Mouse (Mus musculus) heart, postnatal 0 days (tissue): Measurements from ENCODE around the gene Mrvi1. TPM values are rescaled to one million over a fixed set of nuclear protein-coding genes. Genes with fewer than 3 reads are reported as not detected.

Experiments used
- ATAC-seq: fragments of 200-750 bp; cut with Nextera tagmentation; 2 replicates; pipeline ENCODE4 v1.8.0; 2017; ENCODE audit warnings: low read depth, moderate number of reproducible peaks, moderate library complexity; ENCODE audit not compliant: insufficient read depth
- DNase-seq: peaks from one replicate; pipeline ENCODE4 v3.0.0-alpha.2; 2016; ENCODE audit warnings: low spot score
- H3K27ac ChIP-seq: fragments of 300-500 bp; sonication (generic); 2 replicates; pipeline ENCODE4 v1.5.1; 2014; ENCODE audit warnings: low read depth, mild to moderate bottlenecking
- H3K27me3 ChIP-seq: fragments of 300-500 bp; sonication (generic); 2 replicates; pipeline ENCODE4 v1.6.1; 2014; ENCODE audit warnings: low read length, mixed read lengths; ENCODE audit not compliant: control insufficient read depth, insufficient read depth
- H3K36me3 ChIP-seq: fragments of 300-500 bp; sonication (generic); replicated peaks from 2 replicates; pipeline ENCODE4 v1.6.1; 2014; ENCODE audit warnings: low read length, mixed read lengths; ENCODE audit not compliant: control insufficient read depth, insufficient read depth
- H3K4me1 ChIP-seq: fragments of 300-500 bp; sonication (generic); 2 replicates; pipeline ENCODE4 v1.6.1; 2014; ENCODE audit warnings: antibody characterized with exemption; ENCODE audit not compliant: control insufficient read depth, insufficient read depth
- H3K4me2 ChIP-seq: fragments of 300-500 bp; sonication (generic); 2 replicates; pipeline ENCODE4 v1.6.1; 2014; ENCODE audit warnings: low read depth, mild to moderate bottlenecking, low read length, moderate library complexity
- H3K4me3 ChIP-seq: fragments of 300-500 bp; sonication (generic); 2 replicates; pipeline ENCODE4 v1.5.1; 2014; ENCODE audit warnings: low read depth, low read length
- H3K9ac ChIP-seq: fragments of 300-500 bp; sonication (generic); replicated peaks from 2 replicates; pipeline ENCODE4 v1.6.1; 2014; ENCODE audit warnings: low read depth, low read length, mixed read lengths
- H3K9me3 ChIP-seq: fragments of 300-500 bp; sonication (generic); replicated peaks from 2 replicates; pipeline ENCODE4 v1.6.1; 2016; ENCODE audit warnings: low read length; ENCODE audit not compliant: control insufficient read depth
- CTCF ChIP-seq: IDR thresholded peaks from 2 replicates; pipeline ENCODE4 v1.5.1; 2016; ENCODE audit warnings: antibody characterized with exemption, control low read depth, low read depth
- EP300 ChIP-seq: IDR thresholded peaks from 2 replicates; pipeline ENCODE4 v1.6.1; 2016; ENCODE audit warnings: antibody characterized with exemption, low read depth
- WGBS: fragments of 180-500 bp; shearing (Covaris S2); extraction: QIAGEN DNeasy Blood & Tissue Kit; methylation state at CpG from one replicate; pipeline ENCODE4 v1.1.7; 2014; 5-methylcytosine and 5-hydroxymethylcytosine counted together
- polyA plus RNA-seq: library from polyadenylated mRNA; unstranded; fragments of >200 nt; fragmentation: Nextera tagmentation; extraction: Ambion mirVana; gene quantifications from 2 replicates; pipeline ENCODE4 v1.2.1, GENCODE M21; 2015
- total RNA-seq: library from RNA; depleted of rRNA; stranded (reverse); fragments of >200 nt; gene quantifications from 2 replicates; pipeline ENCODE4 v1.2.3, GENCODE M21; 2014; ENCODE audit warnings: low replicate concordance

The Mrvi1 gene
- total and polyA plus RNA-seq, 2 experiments from 2014 or later, result 3.1 to 7.6 TPM

DNA sequence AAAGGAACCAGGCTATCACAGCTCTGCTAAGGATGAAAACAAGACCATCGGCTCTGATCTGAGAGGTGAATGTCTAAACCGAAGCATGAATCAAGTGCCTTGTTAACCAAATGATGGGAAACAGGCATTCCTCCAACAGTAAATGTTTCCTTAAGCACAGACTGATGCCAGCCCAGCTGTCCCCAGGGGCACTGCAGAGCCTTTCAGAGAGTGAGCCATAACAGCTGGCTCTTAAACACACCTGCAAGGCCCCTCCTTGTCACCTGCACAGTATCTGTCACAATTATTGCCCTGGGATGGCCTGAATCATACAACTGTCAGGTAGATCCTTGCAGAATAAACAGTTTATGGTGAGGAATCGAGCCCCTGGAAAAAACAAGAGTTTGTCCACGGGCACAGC, 8.8 kb downstream of the Mrvi1 start:
- Histone ChIP-seq H3K27ac (no peak overlapping the region), H3K4me2 (no peak overlapping the region), H3K4me3 (no peak overlapping the region), H3K4me1 (peaks cover 12% of the 10 kb centered on the region; the same call in 1 of the 2 replicates), H3K9me3 (no peaks in the 10 kb centered on the region), H3K9ac (no peak overlapping the region), H3K36me3 (no peaks in the 10 kb centered on the region), H3K27me3 (no peaks in the 10 kb centered on the region)
- TF ChIP-seq EP300 (no peak), CTCF (no peak)
- ATAC-seq (no peak), DNase-seq (no peak)
- WGBS, result 67% methylated on average over 4 of the region's 4 CpGs

DNA sequence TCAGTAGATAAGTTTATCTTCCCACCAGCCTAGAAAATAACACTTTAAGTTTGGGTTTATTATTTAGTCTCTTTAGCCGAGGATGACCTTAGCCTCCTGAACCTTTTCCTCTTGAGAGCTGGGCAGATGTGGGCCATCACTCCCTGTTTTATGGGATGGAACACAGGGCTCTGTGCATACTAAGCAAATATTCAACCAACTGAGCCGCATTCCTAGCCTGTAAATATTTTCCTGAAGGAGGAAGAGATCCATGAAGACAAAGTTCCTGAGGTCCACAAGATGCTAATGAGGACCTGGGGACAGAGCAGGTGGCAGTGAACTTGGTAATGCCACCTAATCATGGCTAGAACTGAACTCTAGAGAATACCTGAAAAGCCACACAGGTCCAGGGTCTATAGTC, 9.5 kb downstream of the Mrvi1 start:
- H3K4me1 ChIP-seq, result peaks cover 12% of the 10 kb centered on the region; the same call in 1 of the 2 replicates
- no peak overlapping the region for H3K4me3 ChIP-seq
- H3K27ac ChIP-seq, result no peak overlapping the region
- ATAC-seq (no peak), DNase-seq (no peak)
- H3K36me3 ChIP-seq, result no peaks in the 10 kb centered on the region
- no peaks in the 10 kb centered on the region for H3K27me3 ChIP-seq
- 82% methylated on average over 2 of the region's 2 CpGs for WGBS
- no peak for TF ChIP-seq EP300
- TF ChIP-seq CTCF, result no peak
- H3K4me2 ChIP-seq, result no peak overlapping the region
- H3K9ac ChIP-seq, result no peak overlapping the region
- no peaks in the 10 kb centered on the region for H3K9me3 ChIP-seq

DNA sequence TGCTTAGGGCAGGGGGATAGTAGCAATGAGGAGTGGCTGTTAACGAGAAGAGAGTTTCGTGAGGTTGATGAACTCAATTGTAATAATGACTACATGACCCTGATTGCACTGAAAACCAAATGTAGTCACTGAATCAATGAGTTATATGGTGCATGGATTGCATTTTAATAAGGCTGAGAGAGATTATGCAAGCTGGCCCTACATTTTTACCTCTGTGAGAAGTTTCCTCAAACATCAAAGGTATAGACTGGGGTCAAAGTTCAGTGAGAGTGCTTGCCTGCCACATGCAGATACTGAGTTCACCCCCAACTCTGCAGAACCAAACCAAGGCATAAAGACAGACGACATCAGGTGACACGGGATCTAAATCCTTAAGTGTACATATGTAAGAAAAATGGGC, 14.9 kb downstream of the Mrvi1 start:
- H3K9me3 ChIP-seq, result no peaks in the 10 kb centered on the region
- WGBS, result 89% methylated on average over 4 of the region's 4 CpGs
- DNase-seq (no peak), ATAC-seq (no peak)
- H3K27me3 ChIP-seq, result no peaks in the 10 kb centered on the region
- TF ChIP-seq EP300 (no peak), CTCF (no peak)
- H3K9ac ChIP-seq, result no peak overlapping the region
- H3K4me3 ChIP-seq, result no peak overlapping the region
- H3K36me3 ChIP-seq, result no peaks in the 10 kb centered on the region
- H3K27ac ChIP-seq, result no peak overlapping the region
- H3K4me2 ChIP-seq, result no peak overlapping the region
- H3K4me1 ChIP-seq, result 0 out of 2 replicates have a peak, but pooled peaks cover 8% of the 10 kb centered on the region

DNA sequence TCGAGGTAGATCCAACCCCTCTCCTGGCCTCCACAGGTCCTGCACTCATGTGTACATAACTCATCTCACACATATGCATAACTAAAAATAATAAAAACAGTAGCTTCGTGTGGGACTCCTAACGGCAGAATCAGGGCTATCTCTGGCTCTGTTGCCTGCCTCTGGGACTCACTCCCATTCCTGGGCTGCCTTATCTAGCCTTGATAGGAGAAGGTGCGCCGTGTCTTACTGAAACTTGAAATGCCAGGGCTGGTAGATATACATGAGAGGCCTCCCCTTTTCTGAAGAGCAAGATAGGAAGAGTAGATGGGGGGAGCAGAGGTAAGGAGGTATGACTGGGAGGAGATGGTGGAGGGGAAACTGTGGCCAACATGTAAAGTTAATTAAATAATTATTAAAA, 15.4 kb downstream of the Mrvi1 start:
- no peak overlapping the region for H3K9ac ChIP-seq
- no peak for ATAC-seq
- TF ChIP-seq CTCF (no peak), EP300 (no peak)
- H3K36me3 ChIP-seq, result no peaks in the 10 kb centered on the region
- no peaks in the 10 kb centered on the region for H3K27me3 ChIP-seq
- no peak overlapping the region for H3K4me3 ChIP-seq
- WGBS, result 59% methylated on average over 5 of the region's 5 CpGs
- H3K4me2 ChIP-seq, result no peak overlapping the region
- H3K27ac ChIP-seq, result no peak overlapping the region
- no peaks in the 10 kb centered on the region for H3K9me3 ChIP-seq
- DNase-seq, result no peak
- 0 out of 2 replicates have a peak, but pooled peaks cover 8% of the 10 kb centered on the region for H3K4me1 ChIP-seq

DNA sequence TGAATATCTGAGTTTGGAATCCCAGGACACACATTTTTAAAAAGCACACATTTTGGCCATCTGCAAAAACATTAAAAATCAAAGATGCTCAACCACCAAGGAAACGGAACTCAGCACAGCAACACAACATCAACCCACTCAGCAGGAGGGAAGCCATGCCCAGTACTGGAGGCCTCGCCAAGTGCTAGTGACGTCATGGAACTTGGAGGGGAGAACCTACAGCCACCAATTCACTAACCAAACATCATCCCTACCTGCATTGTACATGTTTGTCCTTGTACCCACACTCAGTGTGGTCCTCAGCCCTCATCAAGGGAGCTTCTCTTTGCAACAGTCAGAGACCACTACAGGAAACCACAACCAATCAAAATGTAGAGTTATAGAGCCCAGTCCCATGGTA, 16.9 kb downstream of the Mrvi1 start:
- Histone ChIP-seq H3K9ac (no peak overlapping the region), H3K27ac (no peak overlapping the region), H3K27me3 (no peaks in the 10 kb centered on the region), H3K36me3 (no peaks in the 10 kb centered on the region), H3K9me3 (no peaks in the 10 kb centered on the region), H3K4me1 (0 out of 2 replicates have a peak, but pooled peaks cover 8% of the 10 kb centered on the region), H3K4me3 (no peak overlapping the region), H3K4me2 (no peak overlapping the region)
- DNase-seq (no peak), ATAC-seq (no peak)
- 76% methylated on average over 3 of the region's 3 CpGs for WGBS
- TF ChIP-seq CTCF, result no peak

DNA sequence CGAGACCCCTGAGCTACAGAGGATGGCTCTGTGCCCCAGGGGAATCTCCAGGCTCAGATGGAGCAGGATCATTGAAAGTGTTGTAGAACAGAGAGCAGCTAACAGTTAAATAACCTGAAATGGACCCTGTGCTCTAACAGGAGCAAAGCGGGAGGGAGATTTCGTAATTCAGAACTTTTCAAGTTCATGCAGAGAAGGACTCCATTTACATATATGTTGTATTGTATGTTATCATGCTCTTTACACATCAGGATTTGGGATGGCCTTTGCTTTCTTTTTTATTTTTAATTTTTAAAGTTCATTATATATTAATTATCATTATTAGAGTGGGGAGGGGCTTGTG, 18.6 kb downstream of the Mrvi1 start:
- H3K4me1 ChIP-seq, result 0 out of 2 replicates have a peak, but pooled peaks cover 2% of the 10 kb centered on the region
- DNase-seq, result no peak
- H3K9ac ChIP-seq, result no peak overlapping the region
- H3K4me2 ChIP-seq, result no peak overlapping the region
- ATAC-seq, result no peak
- H3K9me3 ChIP-seq, result no peaks in the 10 kb centered on the region
- no peaks in the 10 kb centered on the region for H3K27me3 ChIP-seq
- H3K36me3 ChIP-seq, result no peaks in the 10 kb centered on the region
- WGBS, result 86% methylated on average over 3 of the region's 3 CpGs
- H3K27ac ChIP-seq, result no peak overlapping the region
- no peak for TF ChIP-seq EP300
- TF ChIP-seq CTCF, result no peak
- H3K4me3 ChIP-seq, result no peak overlapping the region
